Comparison of ENCODE assay signal across 7 mouse cellular contexts in the genomic region with DNA sequence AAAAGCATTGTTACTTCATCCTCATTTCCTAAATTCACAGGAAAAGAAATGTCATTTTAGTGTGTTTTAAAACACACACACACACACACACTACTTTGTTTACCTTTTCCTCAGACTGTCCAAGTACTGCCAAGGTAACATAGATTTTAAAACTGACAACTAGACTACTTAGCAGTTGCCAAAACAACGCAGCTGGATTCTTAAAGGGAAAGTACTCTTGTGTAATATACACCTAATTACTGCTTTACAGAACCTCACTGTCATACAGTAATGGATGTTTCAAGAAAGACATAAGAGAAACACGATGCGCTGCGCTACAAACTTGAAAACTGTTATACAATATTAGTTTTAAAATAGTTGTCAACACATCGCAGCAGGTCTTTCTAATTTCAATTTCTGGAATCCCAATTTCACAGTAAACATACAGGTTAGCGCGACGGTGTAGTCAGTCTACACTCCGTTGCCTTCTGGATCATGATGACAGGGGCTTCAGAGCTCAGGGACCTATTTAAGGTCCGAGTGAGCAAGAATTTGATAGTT. TPM values are rescaled to one million over a fixed set of nuclear protein-coding genes. Genes with fewer than 3 reads are reported as not detected.
DNase-seq lines count a peak whose midpoint lies in the region; ATAC-seq and TF ChIP-seq lines count a peak whose summit lies in the region.

No protein-coding gene starts in this region.

- H3K27ac ChIP-seq in lung, postnatal 0 days (ENCODE audit: low read length): peak overlapping the region; percentile 98
- no peak overlapping the region for H3K27ac ChIP-seq in embryonic facial prominence, embryonic 11.5 days (replicated peaks; ENCODE audit: low read depth, low read length)
- no peak overlapping the region; the same call in 1 of the 2 replicates for H3K27ac ChIP-seq in intestine, postnatal 0 days (ENCODE audit: low read depth, low read length)
- no peak overlapping the region for H3K27ac ChIP-seq in neural tube, embryonic 14.5 days (ENCODE audit: low read depth, low read length)

- no peaks in the 10 kb centered on the region for H3K9me3 ChIP-seq in lung, postnatal 0 days (ENCODE audit: low read length)
- no peaks in the 10 kb centered on the region for H3K9me3 ChIP-seq in embryonic facial prominence, embryonic 11.5 days (replicated peaks; ENCODE audit: control insufficient read depth, low read length)
- H3K9me3 ChIP-seq in intestine, postnatal 0 days (ENCODE audit: control insufficient read depth): no peaks in the 10 kb centered on the region
- no peaks in the 10 kb centered on the region for H3K9me3 ChIP-seq in neural tube, embryonic 14.5 days (ENCODE audit: control insufficient read depth, low read length)

- no peak for TF ChIP-seq EP300 in lung, postnatal 0 days (IDR thresholded peaks at IDR 0.05)

- 6% methylated on average over 10 of the region's 10 CpGs for WGBS in lung, postnatal 0 days
- WGBS in embryonic facial prominence, embryonic 11.5 days: 16% methylated on average over 10 of the region's 10 CpGs
- 6% methylated on average over 10 of the region's 10 CpGs for WGBS in intestine, postnatal 0 days
- 13% methylated on average over 10 of the region's 10 CpGs for WGBS in neural tube, embryonic 14.5 days

- H3K9ac ChIP-seq in lung, postnatal 0 days (replicated peaks; ENCODE audit: low read depth): peak overlapping the region; percentile 98
- H3K9ac ChIP-seq in embryonic facial prominence, embryonic 11.5 days (replicated peaks; ENCODE audit: low read length): peak overlapping the region; percentile 99
- H3K9ac ChIP-seq in intestine, postnatal 0 days (ENCODE audit: low read depth, low read length): peak overlapping the region; percentile 99
- peak overlapping the region; percentile 98 for H3K9ac ChIP-seq in neural tube, embryonic 14.5 days (replicated peaks; ENCODE audit: low read depth, low read length)

- H3K36me3 ChIP-seq in lung, postnatal 0 days (ENCODE audit: insufficient read depth, low read length): no peaks in the 10 kb centered on the region
- H3K36me3 ChIP-seq in embryonic facial prominence, embryonic 11.5 days (replicated peaks; ENCODE audit: control insufficient read depth, insufficient read depth, low read depth, low read length): no peaks in the 10 kb centered on the region
- no peaks in the 10 kb centered on the region for H3K36me3 ChIP-seq in intestine, postnatal 0 days (ENCODE audit: control insufficient read depth, insufficient read depth)
- H3K36me3 ChIP-seq in neural tube, embryonic 14.5 days (ENCODE audit: control insufficient read depth, insufficient read depth, low read length): no peaks in the 10 kb centered on the region

- H3K4me1 ChIP-seq in lung, postnatal 0 days (ENCODE audit: insufficient read depth, low read depth, low read length): peaks cover 13% of the 10 kb centered on the region; the same call in 1 of the 2 replicates
- H3K4me1 ChIP-seq in embryonic facial prominence, embryonic 11.5 days (ENCODE audit: control insufficient read depth, insufficient read depth, low read length): no peaks in the 10 kb centered on the region
- H3K4me1 ChIP-seq in intestine, postnatal 0 days (replicated peaks; ENCODE audit: control insufficient read depth, insufficient read depth, low read length): 0 out of 2 replicates have a peak, but pooled peaks cover 4% of the 10 kb centered on the region
- H3K4me1 ChIP-seq in neural tube, embryonic 14.5 days (ENCODE audit: control insufficient read depth, insufficient read depth, low read length): no peaks in the 10 kb centered on the region

- no peaks in the 10 kb centered on the region for H3K27me3 ChIP-seq in lung, postnatal 0 days (replicated peaks; ENCODE audit: insufficient read depth, low read length)
- H3K27me3 ChIP-seq in embryonic facial prominence, embryonic 11.5 days (ENCODE audit: control insufficient read depth, insufficient read depth, low read length): no peaks in the 10 kb centered on the region
- no peaks in the 10 kb centered on the region for H3K27me3 ChIP-seq in intestine, postnatal 0 days (replicated peaks; ENCODE audit: control insufficient read depth, insufficient read depth, low read length)
- H3K27me3 ChIP-seq in neural tube, embryonic 14.5 days (ENCODE audit: control insufficient read depth, insufficient read depth, low read length): no peaks in the 10 kb centered on the region

- no peak for TF ChIP-seq CTCF in lung, postnatal 0 days (IDR thresholded peaks at IDR 0.05)
- no peak for TF ChIP-seq CTCF in intestine, postnatal 0 days (IDR thresholded peaks at IDR 0.05; ENCODE audit: low read depth)

- peak overlapping the region; percentile 81 for H3K4me2 ChIP-seq in lung, postnatal 0 days (replicated peaks; ENCODE audit: low read depth, low read length)
- peak overlapping the region; percentile 77 for H3K4me2 ChIP-seq in embryonic facial prominence, embryonic 11.5 days (ENCODE audit: low read depth, low read length)
- H3K4me2 ChIP-seq in intestine, postnatal 0 days (replicated peaks; ENCODE audit: low read depth): peak overlapping the region; percentile 81
- peak overlapping the region; percentile 98 for H3K4me2 ChIP-seq in neural tube, embryonic 14.5 days (ENCODE audit: low read depth, low read length)

- ATAC-seq in lung, postnatal 0 days: no peak
- ATAC-seq in embryonic facial prominence, embryonic 11.5 days (replicated peaks; ENCODE audit: insufficient number of reproducible peaks, low FRiP score, low TSS enrichment, low read depth): no peak
- no peak for ATAC-seq in intestine, postnatal 0 days
- no peak for ATAC-seq in neural tube, embryonic 14.5 days (ENCODE audit: low read depth)

- DNase-seq in lung, postnatal 0 days (ENCODE audit: low spot score): peak; percentile 78
- no peak for DNase-seq in lung, postnatal 14 days
- peak; percentile 4 for DNase-seq in embryonic facial prominence, embryonic 11.5 days (ENCODE audit: low spot score)
- no peak for DNase-seq in cerebellum, adult 11-12 months
- DNase-seq in urinary bladder, postnatal 4 days (ENCODE audit: low spot score in 2 of 2): no peak

- H3K4me3 ChIP-seq in lung, postnatal 0 days (ENCODE audit: low read depth, low read length): peak overlapping the region; percentile 92
- H3K4me3 ChIP-seq in embryonic facial prominence, embryonic 11.5 days (ENCODE audit: low read depth, low read length): peak overlapping the region; percentile 80
- H3K4me3 ChIP-seq in intestine, postnatal 0 days (ENCODE audit: low read depth, low read length): peak overlapping the region; percentile 92
- H3K4me3 ChIP-seq in neural tube, embryonic 14.5 days (ENCODE audit: low read depth, low read length): peak overlapping the region; percentile 93

RNA-seq across cellular contexts. Expression of gene Mef2a, which starts 1.2 kb away (rescaled TPM):
- 59.4 and 73.6 TPM in 2 replicates for polyA plus RNA-seq in lung, postnatal 0 days (2015; fragmentation: Nextera tagmentation; extraction: Ambion mirVana)
- 23.3 and 29.4 TPM in 2 replicates for polyA plus RNA-seq in embryonic facial prominence, embryonic 11.5 days (2014; fragmentation: Nextera tagmentation; extraction: Ambion mirVana)
- 18.3 and 19.9 TPM in 2 replicates for polyA plus RNA-seq in intestine, postnatal 0 days (2015; fragmentation: Nextera tagmentation; extraction: Ambion mirVana)
- 45.1 and 48.7 TPM in 2 replicates for polyA plus RNA-seq in neural tube, embryonic 14.5 days (2014; fragmentation: Nextera tagmentation; extraction: Ambion mirVana)

Comparison
In these comparisons a context has a peak if more than half of its experiments do, and no peak if none do; other contexts are left out.
1. DNase-seq: peak in lung, postnatal 0 days (single experiment) and embryonic facial prominence, embryonic 11.5 days (single experiment); none in lung, postnatal 14 days (single experiment), cerebellum, adult 11-12 months (single experiment) and urinary bladder, postnatal 4 days (0 of 2).
2. Peak in every context shown above with its lines, with median percentiles within 50 percentile points of each other: H3K4me2 ChIP-seq, H3K4me3 ChIP-seq and H3K9ac ChIP-seq.